Mouse (Mus musculus) adrenal gland, postnatal 25 days (tissue): ENCODE measurements around the gene Tnfrsf9. TPM values are rescaled to one million over a fixed set of nuclear protein-coding genes. Genes with fewer than 3 reads are reported as not detected.
A peak's percentile ranks its signal among the peaks of the same experiment; 100 is the strongest.
"Not testable (repeated sequence)": the region's sequence is repeated elsewhere in the genome, so short reads cannot be mapped to it uniquely, and the experiment has no call there.

Experiments
- DNase-seq: peaks from one replicate; pipeline ENCODE4 v3.0.0; 2021; ENCODE audit warnings: mixed read lengths
- long read RNA-seq: library from polyadenylated mRNA; stranded (forward); transcript quantifications from one replicate; pipeline ENCODE4 v2.0.0, GENCODE M21; 2021
- total RNA-seq: library from RNA; stranded (reverse); gene quantifications from 2 replicates; pipeline ENCODE4 v1.2.3, GENCODE M21; 2021

The Tnfrsf9 gene
- total RNA-seq: 0.15 TPM in 1 of 2 replicates, not detected in the other
- long read RNA-seq, partial matches to known transcripts: 0 of 2 reads
- long read RNA-seq, other reads (novel, unspliced or antisense): 2 of 2 reads

- peak; percentile 97 for DNase-seq
Observed at GRCm38 (mm10) chr4:150914290-150914733, at the start of gene Tnfrsf9, which contains the start of gene Park7. Tnfrsf9 (plus strand) TSS chr4:150914562. Park7 (minus strand) TSS chr4:150914437.

- no peak for DNase-seq
Observed at GRCm38 (mm10) chr4:150865371-150865770, 49.0 kb upstream of the Tnfrsf9 start.

DNA sequence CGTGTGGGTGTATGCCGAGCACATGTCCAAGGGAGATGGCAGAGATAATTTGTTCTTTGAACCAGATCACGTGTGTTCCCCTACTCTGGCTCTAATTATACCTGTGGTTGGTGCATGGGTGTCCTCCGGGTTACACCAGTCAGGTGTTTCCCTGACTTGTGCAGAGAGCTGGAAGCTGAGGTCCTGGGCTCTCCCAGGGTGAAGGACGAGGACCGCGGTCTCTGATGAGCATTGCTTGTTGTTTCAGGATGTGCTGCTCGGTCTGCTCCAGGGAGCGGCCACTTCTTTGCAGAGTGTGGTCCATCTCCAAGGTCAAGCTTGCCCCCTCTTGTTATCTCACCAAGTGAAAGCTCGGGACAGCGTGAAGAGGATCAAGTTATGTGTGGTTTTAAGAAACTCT lies 48.3 kb upstream of the Tnfrsf9 start:
- no peak for DNase-seq

DNA sequence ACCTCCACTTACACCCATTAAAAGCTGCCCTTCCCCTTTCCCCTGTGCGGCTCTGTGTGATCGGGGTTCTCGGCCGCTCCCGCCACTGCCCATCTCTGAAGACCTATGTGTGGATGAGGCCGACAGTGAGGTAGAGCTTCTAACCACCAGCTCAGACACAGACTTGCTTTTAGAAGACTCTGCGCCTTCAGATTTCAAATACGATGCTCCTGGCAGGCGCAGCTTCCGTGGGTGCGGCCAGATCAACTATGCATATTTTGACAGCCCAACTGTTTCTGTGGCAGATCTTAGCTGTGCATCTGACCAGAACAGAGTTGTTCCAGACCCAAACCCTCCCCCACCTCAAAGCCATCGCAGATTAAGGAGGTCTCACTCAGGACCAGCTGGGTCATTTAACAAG lies 47.9 kb upstream of the Tnfrsf9 start:
- DNase-seq: no peak

DNA sequence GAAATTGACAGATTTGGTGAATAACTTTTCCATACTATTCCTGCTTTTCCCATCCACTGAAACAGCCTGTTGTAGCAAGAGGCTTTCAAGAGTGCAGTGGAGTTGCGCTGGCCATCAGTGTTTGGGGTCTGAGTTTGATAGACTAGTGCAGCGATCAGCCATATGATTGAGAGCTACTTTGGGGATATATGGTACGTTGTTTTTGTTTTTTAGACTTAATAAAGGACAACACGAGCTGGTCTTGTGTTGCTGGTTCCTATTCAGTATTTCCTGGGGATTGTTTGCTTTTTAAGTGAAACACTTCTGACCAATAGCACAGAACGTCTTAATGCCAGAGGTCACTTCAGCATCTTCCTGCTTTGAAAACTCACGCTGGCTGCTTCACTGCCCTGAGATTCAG lies 46.2 kb upstream of the Tnfrsf9 start:
- DNase-seq: no peak

DNA sequence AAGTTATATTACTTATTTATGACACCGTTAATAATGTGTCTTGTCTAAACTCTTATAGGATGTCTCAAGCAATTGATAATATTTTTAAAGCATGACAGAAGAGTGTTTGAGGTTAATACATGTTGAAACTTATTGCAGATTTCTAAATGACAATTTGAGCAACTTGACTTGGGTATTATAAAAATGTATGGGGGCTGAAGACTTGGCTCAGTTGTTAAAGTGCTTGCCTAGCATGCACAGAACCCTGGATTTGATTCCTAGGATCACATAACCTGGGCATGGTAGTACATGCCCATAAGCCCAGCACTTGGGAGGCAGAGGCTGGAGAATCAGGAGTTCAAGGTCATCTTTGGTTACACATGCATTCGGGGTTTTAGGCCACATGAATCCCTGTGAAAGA lies 45.5 kb upstream of the Tnfrsf9 start:
- no peak for DNase-seq

DNA sequence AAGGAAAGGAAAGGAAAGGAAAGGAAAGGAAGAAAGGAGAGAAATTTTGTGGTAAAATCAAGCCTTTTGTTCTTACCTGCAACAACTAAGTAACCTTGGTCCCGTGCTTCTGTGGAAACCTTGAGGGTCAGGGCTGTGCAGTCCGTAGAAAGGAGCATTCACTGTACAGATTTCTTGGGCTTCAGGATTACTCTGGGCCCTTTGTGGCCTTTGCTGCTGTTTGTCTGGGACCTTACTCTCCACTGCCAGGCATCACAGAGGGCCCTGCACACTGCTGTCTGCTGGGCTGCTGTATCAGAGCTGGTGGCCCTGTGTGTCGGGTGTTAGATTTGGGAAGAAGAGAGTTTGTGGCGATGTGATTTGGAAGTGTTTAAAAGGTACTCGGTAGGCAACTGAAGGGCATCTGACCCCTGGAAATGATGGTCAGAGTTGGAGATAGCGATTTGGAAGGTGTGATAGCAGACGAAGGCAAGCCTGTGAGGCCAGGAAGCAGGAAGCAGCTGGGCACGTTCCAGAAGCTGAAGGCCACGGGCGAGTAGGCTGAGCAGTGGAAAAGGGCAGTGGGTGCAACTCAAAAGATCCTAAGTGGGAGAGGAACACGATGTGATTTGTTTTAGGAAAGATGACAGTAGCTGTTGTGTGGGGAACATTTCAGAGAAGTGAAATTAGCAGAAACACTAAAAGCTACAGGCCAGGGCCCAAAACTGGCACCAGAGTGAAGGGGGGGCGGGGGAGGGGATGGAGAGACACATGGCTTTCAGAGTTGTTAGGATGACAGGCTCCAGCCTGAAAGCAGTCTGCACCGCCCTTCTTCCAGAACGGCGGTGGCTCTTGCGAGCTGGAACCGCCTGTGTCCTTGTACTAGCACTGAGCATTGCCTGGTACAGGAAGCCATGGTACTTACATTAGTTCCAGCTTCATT lies 44.8 kb upstream of the Tnfrsf9 start:
- peak; percentile 67 for DNase-seq

DNA sequence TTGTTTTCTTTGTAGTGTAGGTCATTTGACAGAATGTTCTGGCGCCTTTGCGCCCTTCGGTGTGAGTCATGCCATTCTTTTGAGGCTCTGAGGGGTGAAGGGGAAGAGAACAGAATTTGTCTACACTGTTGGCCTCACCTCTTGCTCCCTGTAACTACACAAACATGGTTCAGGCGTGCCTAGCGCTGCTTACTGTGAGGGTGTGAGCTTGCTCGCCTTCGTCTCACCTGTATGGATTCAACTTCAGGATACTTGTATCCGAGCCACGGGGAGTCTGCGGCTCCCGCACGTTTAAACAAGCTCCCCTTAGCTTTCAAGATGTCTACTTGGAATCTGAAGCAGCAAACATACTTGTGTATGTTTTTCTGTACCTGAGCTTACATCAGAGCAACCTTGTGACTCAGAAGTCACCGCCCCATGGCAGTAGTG lies 43.4 kb upstream of the Tnfrsf9 start:
- no peak for DNase-seq

DNA sequence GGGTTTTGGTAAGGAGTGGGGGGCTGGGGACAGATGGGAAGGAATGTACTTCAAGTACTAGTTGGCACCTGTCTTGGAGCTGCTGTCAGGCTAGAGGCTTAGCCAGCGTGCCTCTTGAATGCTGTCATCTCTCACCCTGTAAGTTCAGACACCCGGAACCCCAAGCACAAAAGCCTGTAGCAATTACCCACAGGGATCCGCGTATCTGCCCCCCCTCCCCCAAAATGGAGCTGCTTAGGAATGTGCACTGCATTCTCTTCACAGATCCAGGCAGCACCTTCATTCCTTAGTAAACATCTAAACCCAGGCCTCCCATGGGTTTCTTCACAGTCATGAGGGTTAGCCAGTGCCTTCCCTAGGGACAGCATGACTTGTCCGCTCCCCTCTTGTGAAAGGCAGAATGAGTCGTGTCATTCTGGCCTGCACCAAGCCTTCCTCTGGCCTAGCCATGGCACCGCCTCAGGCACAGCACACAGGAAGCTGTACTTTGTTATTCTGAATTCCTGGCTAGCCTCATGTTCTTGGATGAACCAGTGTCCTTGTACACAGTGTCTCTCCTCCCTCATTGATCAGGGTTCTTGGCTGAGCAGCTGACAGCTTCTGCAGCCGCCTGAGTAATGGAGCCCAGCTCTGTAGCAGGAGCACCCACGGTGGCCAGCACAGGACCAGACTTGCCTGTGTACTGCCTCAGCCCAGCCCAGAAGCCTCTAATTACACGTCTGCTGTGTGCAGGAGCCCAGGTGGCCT lies 42.8 kb upstream of the Tnfrsf9 start:
- DNase-seq: peak; percentile 62

DNA sequence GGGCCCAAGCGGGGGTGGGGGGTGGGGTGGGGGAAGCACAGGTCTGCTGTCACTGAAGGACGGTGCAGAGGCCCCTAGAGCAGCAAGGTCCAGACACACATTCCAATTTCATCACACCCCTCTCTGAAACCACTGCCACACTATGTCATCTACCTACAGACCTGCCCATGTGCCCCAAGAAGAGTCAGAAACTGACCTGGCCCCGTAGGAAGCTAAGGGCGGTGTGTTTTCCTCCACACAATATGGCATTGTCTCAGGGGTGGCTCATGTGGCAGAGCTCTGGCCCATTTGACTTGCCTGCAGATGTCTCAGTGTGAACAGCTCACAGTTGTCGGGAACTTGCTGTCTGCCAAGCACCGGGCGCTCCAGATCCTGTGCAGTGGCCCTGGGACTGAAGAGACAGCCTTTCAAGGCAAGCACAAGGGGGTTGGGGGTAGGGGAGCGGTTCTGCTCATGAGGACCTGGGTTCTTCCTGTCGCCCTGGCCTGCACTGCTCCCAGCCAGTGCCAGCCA lies 42.2 kb upstream of the Tnfrsf9 start:
- DNase-seq: peak; percentile 45

- no peak for DNase-seq
Observed at GRCm38 (mm10) chr4:150872681-150873080, 41.7 kb upstream of the Tnfrsf9 start.

GRCm38 (mm10) chr4:150874416-150874815 lies 39.9 kb upstream of the Tnfrsf9 start:
- DNase-seq: not testable (repeated sequence)

- DNase-seq: no peak
Observed at GRCm38 (mm10) chr4:150875393-150875792, 39.0 kb upstream of the Tnfrsf9 start.

GRCm38 (mm10) chr4:150879631-150880030 lies 34.7 kb upstream of the Tnfrsf9 start:
- no peak for DNase-seq

- no peak for DNase-seq
Observed at GRCm38 (mm10) chr4:150880364-150880763, 34.0 kb upstream of the Tnfrsf9 start.

DNA sequence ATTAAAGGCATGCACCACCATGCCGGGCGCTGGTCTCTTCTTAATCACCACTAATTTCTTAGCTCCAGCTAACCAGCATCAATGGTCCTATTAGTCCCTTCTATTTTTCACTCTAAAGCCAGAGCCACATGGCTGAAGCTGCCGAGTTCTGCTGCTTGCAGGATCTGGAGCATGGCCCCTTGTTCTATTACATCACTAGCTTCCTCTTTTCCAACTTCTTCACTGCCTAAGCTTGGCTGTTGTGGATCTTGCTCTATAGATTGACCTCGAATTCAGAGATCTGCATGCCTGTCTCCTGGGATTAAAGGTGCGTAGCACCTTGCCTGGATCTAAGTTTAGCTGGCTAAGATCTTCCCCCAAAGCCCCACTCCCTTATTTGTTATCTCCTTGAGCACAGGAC lies 31.7 kb upstream of the Tnfrsf9 start:
- no peak for DNase-seq

DNA sequence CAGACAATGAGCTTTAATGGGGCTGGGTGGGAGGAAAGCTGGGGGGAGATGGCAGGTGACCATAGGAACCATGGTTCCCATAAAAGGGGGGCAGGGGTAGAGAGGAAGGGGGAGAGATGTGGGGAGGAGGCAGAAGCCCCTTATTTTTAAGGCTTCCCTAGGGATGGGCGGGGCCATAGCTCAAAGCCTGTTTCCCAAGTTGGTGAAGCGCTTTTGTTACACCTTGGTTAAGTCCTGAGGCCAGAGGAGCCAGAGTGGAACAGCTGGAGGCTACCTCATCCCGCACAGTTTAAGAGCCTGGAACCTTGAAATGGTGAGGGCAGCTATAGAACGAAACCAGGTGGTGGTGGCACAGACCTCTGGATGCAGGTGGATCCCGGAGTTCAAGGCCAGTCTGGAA lies 26.5 kb upstream of the Tnfrsf9 start:
- DNase-seq: no peak

GRCm38 (mm10) chr4:150888492-150888891 lies 25.9 kb upstream of the Tnfrsf9 start:
- no peak for DNase-seq

GRCm38 (mm10) chr4:150889273-150889954 lies 24.9 kb upstream of the Tnfrsf9 start:
- no peak for DNase-seq

DNA sequence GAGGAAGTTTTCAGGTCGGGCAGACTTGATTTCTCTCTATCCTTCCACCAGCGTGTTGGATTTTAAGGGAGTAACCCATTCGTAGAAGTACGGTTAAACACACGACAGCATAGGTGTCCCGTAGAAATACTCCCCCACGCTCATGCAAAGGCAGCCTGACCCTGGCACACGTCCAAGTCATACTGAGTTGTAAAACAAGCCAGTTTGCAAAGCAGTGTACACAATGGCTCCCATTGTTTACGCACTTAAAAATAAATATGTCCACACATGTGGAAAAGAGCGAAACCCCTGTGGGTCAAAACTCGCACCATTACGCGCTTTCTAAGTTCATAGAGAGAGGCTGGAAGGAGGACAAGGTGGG lies 24.4 kb upstream of the Tnfrsf9 start:
- no peak for DNase-seq

GRCm38 (mm10) chr4:150891308-150891707 lies 23.1 kb upstream of the Tnfrsf9 start:
- no peak for DNase-seq
